Mouse (Mus musculus) cerebellum, adult (tissue): ENCODE data around the gene Il11ra1.

ENCODE experiments used
- ATAC-seq: cut with Nextera tagmentation; 2 replicates; pipeline ENCODE4 v1.9.2; 2017; ENCODE audit warnings: mild to moderate bottlenecking, moderate library complexity, mixed read lengths; ENCODE audit not compliant: insufficient number of reproducible peaks, low FRiP score, low TSS enrichment

The Il11ra1 gene

DNA sequence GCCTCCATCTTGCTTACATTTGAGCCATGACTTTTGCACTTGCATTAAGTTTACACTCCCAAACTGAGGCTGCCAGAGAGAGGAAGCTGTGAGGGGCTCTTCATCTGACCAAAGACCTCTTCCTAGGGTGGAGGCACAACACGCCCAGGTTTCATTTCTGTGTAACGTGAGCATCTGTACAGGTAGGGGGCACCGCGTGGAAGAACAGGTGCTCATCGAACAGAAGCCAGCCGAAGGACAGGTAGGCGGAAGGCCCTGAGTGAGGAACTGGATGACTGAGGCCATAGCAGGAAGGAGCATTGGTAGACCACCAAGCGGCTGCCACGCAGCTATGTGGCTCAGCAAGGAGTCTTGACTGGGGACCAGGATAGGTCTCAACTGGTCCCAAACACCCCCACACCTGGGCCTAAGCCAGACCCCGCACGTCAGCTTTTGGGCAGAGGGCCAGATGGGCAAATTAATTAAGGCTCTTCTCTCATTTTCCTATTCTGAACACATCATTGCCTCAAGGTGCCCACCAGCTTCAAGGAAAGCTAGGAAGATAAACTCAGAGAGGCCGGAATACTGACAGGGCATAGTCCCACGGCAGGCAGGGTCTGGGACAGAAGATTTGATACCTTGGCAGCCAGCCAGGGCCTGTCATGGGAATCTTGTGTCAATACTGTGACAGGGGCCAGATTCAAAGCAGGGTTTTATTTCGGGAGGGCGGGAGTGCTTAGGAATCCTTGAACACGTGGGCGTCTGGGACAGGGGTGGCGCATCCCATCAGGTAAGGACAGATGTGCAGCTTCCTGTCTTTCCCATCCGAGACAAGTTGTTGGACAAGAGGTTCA lies 6.3 kb downstream of the Il11ra1 start:
- ATAC-seq: no peak

DNA sequence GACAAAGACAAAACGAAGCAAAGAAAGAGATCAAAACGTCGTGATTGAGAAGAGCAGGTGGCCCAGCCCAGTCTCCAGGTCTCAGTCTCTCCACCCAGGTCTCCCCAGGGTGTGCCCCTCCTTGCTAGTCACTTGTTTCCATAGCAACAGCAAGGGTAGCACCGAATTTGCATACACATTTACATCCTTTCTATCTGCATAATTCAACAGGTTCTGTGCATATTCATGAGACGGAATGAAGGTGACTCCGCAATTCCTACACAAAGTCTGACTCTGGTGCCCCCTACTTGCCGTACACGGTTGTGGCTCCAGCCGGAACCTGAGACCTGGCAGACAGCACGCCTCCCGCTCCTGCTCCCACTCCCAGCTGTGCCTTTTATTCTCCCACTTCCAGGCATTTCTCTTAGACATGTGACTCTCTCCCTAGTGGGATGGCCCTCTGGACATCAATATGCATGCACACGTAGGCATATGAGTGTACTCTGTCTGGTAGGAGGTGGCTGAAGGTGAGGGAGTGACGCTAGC lies 7.3 kb downstream of the Il11ra1 start:
- ATAC-seq: peak; percentile 59; the same call in 1 of the 2 replicates

DNA sequence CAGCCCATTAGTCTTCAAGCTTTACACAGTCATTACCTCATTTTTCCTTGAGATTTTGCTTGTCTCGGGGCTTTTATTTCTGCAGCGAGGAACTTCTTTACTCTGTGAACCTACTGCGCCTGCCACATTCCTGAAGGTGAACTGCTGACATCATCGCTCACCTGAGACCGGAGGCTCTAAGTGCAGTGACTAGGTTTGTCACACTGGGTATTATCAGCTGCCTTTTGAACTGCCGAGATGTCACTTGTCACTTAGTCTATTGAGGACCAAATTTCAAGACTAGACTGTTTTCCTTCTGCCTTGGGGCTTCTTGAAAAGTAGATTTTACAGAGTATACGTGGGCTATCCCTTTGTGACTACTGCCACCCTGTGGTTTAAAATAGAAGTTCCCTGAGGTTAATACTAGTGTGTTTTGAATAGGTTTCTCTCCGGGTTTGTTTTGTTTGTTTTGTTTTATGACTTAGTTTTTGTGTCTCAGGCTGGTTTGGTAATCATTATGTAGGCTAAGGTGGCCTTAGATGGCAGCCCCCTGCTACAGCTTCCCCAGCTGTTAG lies 8.5 kb downstream of the Il11ra1 start:
- ATAC-seq: no peak

DNA sequence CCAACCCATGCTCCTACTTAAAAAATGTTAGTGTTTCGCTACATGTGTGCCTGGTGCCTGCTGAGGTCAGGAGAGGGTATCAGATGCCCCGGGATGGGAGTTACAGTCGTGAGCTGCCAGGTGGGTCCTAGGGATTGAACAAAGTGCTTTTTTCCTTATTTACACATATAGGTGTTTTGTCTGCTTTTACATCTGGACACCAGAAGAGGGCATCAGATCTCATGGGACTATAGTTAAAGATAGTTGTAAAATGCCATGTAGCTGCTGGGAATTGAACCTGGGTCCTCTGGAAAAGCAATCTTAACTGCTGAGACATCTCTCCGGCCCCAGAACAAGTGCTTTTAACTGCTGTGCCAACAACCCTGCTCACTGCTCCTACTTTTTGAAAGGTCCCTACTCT lies 10.4 kb downstream of the Il11ra1 start:
- ATAC-seq: no peak

DNA sequence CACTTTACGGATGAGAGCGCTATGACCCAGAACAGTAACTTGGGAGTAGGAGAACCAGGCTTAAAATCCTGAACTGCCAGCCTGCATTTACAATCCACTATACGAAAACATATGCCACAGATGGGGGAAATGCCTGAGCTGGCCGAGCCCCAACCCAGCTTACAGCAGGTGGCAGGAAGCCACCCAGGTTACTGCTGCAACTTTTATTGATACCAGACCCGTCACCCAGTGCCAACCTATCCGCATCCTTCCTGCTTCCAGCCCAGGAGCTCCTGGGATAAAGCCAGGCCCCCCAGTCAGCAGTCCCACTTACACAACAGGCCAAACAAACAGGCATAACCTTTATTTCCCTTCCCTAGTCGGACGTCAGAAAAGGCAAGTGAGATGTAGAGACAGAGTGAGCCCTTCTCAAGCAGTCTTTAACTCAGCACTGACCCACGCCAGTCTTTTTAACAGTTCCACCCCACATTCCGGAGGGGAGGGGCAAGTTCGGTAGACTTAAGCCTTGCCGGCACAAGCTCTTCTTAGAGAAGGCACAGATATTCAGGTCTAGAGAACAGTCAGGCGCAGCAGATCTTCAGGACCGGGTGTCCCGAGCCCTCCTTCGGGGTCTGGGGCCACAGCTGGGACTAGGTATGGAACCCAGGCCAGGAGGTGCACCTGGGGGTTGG lies 12.1 kb downstream of the Il11ra1 start:
- no peak for ATAC-seq

DNA sequence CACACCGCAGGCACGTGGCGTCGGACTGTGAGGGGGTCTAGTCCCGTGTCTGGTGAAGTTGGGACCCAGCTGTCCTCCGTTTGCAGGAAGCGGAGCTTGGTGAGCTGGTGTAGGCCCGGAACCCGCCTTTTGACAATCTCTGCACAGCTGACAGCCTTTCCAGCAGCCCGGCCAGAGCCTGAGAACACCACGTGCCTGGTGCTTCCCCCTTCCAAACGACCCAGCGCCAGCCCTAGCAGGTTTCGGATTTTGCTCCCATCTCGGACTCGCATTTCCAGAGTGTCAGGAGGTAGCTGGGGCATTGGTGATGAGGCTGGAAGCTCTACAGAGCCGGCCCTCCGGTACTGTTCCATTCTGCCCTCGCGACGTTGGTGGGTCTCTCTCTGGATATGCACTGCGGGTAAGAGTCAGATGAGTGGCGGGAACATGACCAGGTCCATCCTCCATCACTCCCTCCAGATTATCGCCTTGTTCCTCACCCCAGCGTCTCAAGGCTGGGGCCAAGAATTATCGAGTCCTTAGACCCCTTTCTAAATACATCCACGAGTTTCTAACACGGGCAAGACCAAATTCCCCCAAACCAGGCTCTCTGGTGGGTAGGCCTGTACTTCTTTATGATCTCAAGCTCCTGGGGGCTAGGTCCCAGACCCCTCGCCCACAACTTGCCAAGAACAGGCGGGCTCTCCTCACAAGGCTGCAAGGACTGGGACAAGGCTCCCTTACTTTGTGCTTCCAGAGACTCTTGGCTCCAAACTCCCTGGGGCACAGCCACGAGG lies 12.8 kb downstream of the Il11ra1 start:
- no peak for ATAC-seq

DNA sequence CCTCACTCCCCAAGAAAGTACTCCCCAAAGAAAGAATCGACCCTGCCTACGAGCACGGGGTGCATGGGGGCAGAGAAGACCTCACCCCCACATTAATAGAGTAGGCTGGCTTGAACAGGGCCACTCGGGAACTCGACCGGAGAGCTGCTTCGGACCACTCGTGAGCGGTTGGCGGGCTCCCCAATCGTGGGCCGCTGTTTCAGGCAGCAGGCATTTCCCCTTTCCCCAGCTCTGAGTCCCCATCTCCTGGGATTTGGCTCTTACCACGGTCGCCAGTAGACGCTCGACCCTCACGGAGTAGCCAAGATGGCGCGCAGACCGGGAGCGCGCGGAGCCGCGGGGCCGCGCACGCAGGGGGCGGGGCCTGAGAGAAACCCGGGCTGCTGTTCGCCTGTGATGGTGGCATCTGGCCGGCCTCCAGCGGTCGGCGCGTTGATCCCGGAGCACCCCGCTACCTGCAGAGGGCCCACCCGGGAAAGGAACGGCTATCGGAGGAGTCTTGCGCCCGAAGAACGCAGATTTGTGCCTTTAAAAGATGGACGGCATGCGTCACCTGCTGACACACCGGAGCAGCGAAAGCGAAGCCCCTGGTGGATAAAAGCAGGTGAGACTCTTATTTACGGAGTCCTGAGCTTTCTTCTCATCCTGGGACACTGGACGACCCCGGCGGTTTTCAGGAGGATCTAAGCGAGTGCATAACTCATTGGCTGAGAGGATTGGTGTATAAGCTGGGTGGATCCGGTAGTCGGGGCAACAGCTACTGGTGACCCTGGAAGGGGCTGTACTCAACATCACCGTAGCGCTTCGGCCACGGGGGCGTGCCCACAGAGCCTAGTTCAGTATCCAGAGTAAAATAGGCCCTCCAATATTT lies 13.6 kb downstream of the Il11ra1 start, which contains the start of gene Rpp25l:
Gene Rpp25l, minus strand, starts transcription at position 338 of the 871 bp plus-strand sequence.
- ATAC-seq: peak; percentile 38; the same call in 1 of the 2 replicates

DNA sequence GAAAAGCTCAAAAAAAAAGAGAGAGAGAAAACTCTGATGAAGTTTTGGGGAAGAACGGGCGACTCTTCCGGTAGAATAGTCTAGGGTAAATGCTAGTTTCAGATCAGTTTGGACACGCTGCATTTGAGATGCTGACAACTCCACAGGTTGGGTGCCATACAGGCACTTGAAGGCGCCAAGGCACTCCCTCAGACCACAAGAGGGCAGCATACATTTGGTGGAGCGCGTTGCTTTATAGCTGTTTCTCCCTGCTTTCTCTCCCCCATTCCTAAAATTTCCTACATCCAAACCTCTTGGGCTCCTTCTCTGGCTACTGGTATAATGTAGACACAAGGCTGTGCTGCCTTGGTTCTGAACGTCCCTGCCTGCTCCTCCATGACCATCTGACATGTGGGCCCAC lies 14.5 kb downstream of the Il11ra1 start:
- 0 out of 2 replicates have a peak, but pooled peaks have one; percentile 24 for ATAC-seq

DNA sequence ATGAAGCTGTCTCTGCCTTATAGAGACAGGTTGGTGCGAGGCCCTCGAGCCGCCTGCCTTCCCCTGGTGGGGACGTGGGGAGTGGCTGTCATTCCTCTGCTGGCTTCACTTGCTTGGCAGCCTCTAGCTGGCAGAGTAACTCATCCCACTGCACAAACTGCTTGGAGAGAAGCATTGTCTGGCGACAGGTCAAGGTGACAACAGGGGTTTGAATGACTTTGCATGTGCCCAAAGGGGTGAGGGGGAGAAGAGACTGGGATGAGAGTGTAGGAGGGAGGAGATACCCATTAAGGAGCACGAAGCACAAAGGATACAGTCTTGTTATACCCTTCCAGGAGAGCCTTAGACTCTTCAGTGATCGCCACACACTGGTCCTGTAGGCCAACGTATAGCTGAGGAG lies 15.3 kb downstream of the Il11ra1 start:
- no peak for ATAC-seq

DNA sequence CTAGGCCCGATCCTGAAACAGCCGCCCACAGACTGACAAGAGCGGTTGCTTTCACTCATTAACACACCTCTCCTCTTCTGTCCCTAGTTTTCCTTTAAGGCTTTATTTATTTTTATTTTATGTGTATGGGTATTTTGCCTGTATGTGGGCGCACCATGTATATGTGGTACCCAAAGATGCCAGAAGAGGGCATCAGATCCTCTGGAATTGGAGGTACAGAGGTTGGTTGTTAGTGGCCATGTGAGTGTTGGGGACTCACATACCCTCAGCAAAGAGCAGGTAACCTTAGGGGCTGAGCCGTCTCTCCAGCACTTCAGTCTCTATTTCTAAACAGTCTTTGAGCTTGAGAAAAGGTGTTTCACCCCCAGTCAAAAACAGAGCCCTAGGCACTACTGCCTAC lies 15.8 kb downstream of the Il11ra1 start:
- ATAC-seq: no peak

DNA sequence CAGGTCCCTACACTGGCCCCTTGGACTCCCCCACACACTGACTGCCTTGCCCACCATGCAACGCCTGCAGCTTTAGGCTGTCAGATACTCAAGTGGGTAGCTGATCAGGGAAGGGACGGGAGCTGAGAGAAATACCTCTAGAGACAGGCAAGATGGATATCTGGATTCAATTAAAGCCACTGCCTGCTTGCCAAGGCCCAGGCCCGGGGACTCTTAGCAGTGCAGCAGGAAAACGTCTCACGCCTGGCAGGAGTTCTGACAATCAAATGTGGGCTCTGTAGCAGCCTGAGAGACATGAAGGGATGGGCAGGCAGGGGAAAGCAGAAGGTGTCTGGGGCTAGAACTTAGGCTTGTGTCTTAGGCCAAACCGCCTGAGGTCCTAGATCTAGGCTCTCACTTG lies 17.0 kb downstream of the Il11ra1 start:
- no peak for ATAC-seq

DNA sequence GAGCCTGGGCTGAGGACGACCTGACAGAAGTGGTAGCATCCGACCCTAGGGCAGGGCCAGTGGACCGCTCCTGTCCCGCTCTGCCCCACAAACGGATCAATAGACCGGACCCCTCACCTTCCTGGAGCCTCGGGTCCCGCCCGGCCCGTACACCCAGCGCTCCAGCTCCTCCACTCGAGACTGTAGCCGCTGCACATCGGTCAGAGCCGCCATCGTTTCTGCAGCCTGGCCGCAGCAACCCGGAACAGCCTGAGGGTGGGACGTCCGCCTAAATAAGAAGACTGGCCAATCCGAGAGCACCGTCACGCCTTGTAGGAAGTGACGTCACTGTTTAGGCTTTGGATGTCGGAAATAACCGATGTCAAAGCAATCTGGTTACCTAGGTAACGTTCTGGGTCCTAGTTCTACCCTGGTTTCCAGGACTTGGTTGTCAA lies 23.1 kb downstream of the Il11ra1 start, which contains the start of gene Dctn3:
Gene Dctn3, minus strand, starts transcription at position 253 of the 434 bp plus-strand sequence.
- ATAC-seq: peak; percentile 97

DNA sequence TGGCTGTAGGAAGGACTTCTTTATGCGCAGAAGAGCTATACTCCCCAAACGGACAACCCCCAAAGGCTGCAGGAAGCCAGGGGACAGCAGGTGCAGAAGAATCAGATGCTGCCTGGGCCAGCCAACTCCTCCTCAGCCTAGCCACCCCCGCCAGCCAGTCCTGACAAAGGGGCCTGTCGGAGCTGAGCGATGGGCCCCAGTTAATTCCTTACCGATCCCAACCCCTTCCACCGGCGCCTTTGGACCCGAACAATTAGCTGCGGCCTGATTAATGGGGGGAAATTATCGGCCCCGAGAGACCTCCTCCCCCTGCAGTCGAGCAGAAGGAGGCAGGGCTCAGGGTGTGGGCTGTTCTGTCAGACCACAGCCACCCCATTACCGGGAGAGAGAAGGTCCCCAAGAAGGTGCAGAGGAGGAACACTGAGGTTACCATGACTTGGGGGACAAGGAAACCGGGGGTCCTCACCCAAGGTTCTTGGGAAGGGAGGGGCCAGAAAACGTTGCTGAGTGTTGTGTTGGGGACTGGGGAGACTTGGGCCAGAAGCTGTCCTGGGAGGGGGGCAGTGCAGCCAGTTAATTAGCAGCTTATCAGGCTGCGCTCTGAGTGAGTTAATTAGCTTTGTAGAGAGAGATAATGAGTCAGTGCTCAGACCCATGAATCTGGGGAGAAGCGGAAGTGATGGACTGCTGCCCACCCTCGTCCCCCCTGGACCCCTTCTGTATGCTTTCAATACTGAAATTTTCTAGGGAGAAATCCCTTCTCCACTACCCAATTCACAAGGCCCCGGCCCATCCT lies 27.2 kb downstream of the Il11ra1 start:
- no peak for ATAC-seq

DNA sequence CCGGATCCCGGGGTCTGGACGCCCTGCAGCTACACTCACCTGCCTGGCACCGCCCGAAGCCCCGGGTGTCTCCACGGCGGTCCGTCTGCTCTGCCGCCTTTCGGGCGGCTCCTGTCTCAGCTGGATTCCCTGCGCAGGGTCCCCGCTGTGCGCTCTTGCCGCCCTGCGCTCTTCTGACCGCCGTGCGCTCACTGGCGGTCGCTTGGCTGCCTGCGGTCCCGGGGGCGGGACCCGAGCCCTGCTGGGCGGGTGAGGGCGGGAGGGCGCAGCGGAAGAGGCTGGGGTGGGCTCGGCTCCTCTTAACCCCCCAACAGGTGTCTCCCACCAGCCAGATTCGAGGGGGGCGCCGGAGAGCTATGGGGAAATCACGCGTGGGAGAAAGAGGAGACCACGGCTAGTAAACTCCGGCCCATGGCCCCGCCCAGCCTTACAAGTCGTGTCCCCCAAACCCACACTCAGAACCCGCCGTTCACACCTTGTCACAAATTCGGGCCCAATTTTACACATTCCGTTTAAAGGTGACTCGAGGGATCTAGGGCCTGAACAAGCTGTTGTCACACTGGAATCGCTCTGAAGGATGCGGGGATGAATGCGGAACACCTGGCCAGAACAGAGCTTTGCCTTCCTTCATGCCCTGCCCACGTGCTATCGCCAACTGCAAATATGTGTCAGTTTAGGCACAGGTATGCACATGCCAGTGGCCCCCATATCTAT lies 31.4 kb downstream of the Il11ra1 start, which contains the start of gene Arid3c:
Gene Arid3c, minus strand, starts transcription at position 91 of the 714 bp plus-strand sequence.
- ATAC-seq: 0 out of 2 replicates have a peak, but pooled peaks have one; percentile 45

DNA sequence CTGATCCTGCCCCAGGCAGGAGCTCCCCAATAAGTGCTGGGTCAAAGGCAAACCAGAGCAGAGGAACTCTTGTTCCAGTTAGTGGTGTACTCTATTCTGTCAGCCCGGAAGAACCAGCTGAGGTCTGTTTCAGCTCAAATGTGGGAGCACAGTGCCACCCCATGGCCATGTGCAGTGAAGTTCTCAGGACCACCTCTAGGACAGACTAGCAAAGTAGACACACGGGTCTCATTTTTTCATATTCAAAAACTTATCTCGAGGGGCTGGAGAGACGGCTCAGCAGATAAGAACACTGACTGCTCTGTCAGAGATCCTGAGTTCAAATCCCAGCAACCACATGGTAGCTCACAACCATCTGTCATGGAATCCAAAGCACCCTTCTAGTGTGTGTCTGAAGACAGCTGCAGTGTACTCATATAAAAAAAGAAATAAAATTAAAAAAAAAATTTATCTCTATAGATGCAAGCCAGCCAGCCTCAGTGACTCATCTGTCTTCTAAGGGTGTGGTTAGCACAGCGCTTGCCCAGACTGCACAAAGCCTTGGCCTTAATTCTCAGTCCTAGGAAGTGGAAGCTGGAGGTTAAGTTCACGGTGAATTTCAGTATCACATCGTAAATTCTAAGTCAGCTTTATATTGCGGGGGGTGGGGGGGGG lies 37.9 kb downstream of the Il11ra1 start:
- 0 out of 2 replicates have a peak, but pooled peaks have one; percentile 15 for ATAC-seq

DNA sequence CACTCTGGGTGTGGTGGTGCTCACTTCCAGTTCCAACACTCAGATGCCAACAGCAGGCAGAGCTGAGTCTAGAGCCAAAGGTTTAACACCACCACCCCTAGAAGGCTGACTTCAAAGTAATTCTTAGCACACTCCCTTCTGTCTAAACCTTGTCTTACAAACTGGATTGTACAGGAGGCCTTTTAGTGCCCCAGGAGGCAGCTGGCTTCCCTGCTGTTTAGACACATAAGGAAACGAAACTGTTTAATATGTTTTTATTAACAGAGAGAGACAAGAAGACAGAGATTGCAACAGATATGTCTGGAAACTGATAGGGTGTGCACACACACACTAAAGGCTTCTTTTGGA lies 38.4 kb downstream of the Il11ra1 start:
- no peak for ATAC-seq

DNA sequence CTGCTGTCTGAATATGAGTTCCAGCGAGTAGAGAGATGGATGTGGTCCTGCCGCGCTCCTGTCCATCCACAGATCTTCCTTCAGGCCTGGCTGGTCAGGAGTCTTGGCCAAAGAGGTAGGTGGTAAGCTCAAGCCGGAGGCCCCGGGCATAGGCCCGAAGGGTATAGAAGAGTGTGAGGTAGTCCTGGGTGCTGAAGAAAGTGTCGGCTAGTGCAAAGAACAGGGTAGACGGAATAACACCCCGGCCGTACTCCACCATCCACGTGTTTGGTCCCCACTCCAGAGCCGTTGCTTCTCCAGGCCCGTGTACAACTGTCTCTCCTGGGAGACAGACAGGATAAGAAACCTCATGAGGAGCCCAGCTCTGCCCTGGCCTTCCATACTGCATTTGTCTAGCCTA lies 39.5 kb downstream of the Il11ra1 start:
- no peak for ATAC-seq
